8 mouse cellular contexts compared by ENCODE assay signal in the genomic region with DNA sequence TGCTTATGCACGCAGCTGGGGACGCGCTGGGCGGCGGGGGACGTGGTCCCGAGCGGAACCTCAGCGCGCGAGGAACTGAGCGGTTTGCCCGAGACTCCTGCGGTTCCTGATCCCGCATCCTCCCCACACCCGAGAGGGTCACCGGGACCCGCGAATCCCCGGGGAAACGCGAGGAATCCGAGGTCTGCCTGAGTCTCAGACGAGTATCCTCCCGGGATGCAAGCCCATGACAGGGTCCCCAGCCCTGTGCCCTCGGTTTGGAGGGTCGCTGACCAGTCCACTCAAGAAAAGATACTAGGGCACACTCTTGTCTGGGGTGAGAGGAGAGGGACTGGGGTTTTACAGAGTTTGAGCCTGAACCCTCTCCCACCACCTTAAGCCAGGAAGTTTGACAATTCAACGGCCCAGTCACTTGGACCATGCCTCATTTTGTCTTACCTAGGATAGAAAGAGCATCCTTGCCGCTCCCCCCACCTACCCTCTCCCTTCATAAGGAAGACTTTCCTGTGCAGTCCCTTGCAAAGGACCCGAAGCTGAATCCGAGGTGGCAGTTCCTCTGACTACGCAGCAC. TPM values are rescaled to one million over a fixed set of nuclear protein-coding genes. Genes with fewer than 3 reads are reported as not detected.
DNase-seq lines count a peak whose midpoint lies in the region; ATAC-seq and TF ChIP-seq lines count a peak whose summit lies in the region.

No protein-coding gene starts in this region.

- H3K9ac ChIP-seq in lung, embryonic 14.5 days = peak overlapping the region; percentile 59
- peak overlapping the region; percentile 52 for H3K9ac ChIP-seq in limb, embryonic 11.5 days (ENCODE audit: low read length)
- peak overlapping the region; percentile 88 for H3K9ac ChIP-seq in neural tube, embryonic 14.5 days (replicated peaks; ENCODE audit: low read depth, low read length)

- H3K36me3 ChIP-seq in lung, embryonic 14.5 days (ENCODE audit: insufficient read depth) = no peaks in the 10 kb centered on the region
- no peaks in the 10 kb centered on the region for H3K36me3 ChIP-seq in forebrain, embryonic 10.5 days (replicated peaks)
- no peaks in the 10 kb centered on the region for H3K36me3 ChIP-seq in limb, embryonic 11.5 days (ENCODE audit: control insufficient read depth, insufficient read depth, low read length)
- H3K36me3 ChIP-seq in neural tube, embryonic 14.5 days (ENCODE audit: control insufficient read depth, insufficient read depth, low read length) = no peaks in the 10 kb centered on the region

- H3K9me3 ChIP-seq in lung, embryonic 14.5 days (ENCODE audit: low read depth, low read length) = no peaks in the 10 kb centered on the region
- H3K9me3 ChIP-seq in forebrain, embryonic 10.5 days = no peaks in the 10 kb centered on the region
- H3K9me3 ChIP-seq in limb, embryonic 11.5 days (ENCODE audit: control insufficient read depth, low read length) = no peaks in the 10 kb centered on the region
- H3K9me3 ChIP-seq in neural tube, embryonic 14.5 days (ENCODE audit: control insufficient read depth, low read length) = no peaks in the 10 kb centered on the region

- no peak overlapping the region for H3K27ac ChIP-seq in lung, embryonic 14.5 days (ENCODE audit: low read depth)
- H3K27ac ChIP-seq in forebrain, embryonic 10.5 days = peak overlapping the region; percentile 76
- H3K27ac ChIP-seq in limb, embryonic 11.5 days (replicated peaks; ENCODE audit: low read depth, low read length) = no peak overlapping the region
- peak overlapping the region; percentile 52 for H3K27ac ChIP-seq in neural tube, embryonic 14.5 days (ENCODE audit: low read depth, low read length)

- H3K4me1 ChIP-seq in lung, embryonic 14.5 days (ENCODE audit: insufficient read depth) = no peaks in the 10 kb centered on the region; the same call in 1 of the 2 replicates
- H3K4me1 ChIP-seq in forebrain, embryonic 10.5 days = peaks cover 23% of the 10 kb centered on the region
- no peaks in the 10 kb centered on the region; the same call in 1 of the 2 replicates for H3K4me1 ChIP-seq in limb, embryonic 11.5 days (ENCODE audit: control insufficient read depth, insufficient read depth, low read length)
- 0 out of 2 replicates have a peak, but pooled peaks cover 4% of the 10 kb centered on the region for H3K4me1 ChIP-seq in neural tube, embryonic 14.5 days (ENCODE audit: control insufficient read depth, insufficient read depth, low read length)

- TF ChIP-seq CTCF in lung, embryonic 14.5 days (IDR thresholded peaks at IDR 0.05; ENCODE audit: low read depth) = no peak

- DNase-seq in lung, embryonic 14.5 days = no peak
- DNase-seq in lung, postnatal 10 days = no peak
- no peak for DNase-seq in forebrain, embryonic 10.5 days (ENCODE audit: extremely low spot score, low spot score)
- no peak for DNase-seq in limb, embryonic 11.5 days (ENCODE audit: low spot score)
- DNase-seq in c-Kit-positive CD71-positive TER-119-positive erythroid progenitor cells, embryonic 14.5 days (ENCODE audit: low spot score) = no peak
- DNase-seq in embryo, embryonic 11 days = no peak

- H3K4me2 ChIP-seq in lung, embryonic 14.5 days = peak overlapping the region; percentile 96
- peak overlapping the region; percentile 88 for H3K4me2 ChIP-seq in limb, embryonic 11.5 days (ENCODE audit: low read depth, severe bottlenecking)
- H3K4me2 ChIP-seq in neural tube, embryonic 14.5 days (ENCODE audit: low read depth, low read length) = peak overlapping the region; percentile 66

- peaks cover 45% of the 10 kb centered on the region for H3K27me3 ChIP-seq in lung, embryonic 14.5 days (ENCODE audit: insufficient read depth, low read length)
- peaks cover 60% of the 10 kb centered on the region for H3K27me3 ChIP-seq in forebrain, embryonic 10.5 days (ENCODE audit: poor library complexity, severe bottlenecking)
- peaks cover 40% of the 10 kb centered on the region for H3K27me3 ChIP-seq in limb, embryonic 11.5 days (ENCODE audit: control insufficient read depth, insufficient read depth, low read length)
- H3K27me3 ChIP-seq in neural tube, embryonic 14.5 days (ENCODE audit: control insufficient read depth, insufficient read depth, low read length) = peaks cover 8% of the 10 kb centered on the region

- peak; percentile 5; the same call in 1 of the 2 replicates for ATAC-seq in lung, embryonic 14.5 days (ENCODE audit: insufficient read depth)
- no peak for ATAC-seq in limb, embryonic 11.5 days (ENCODE audit: insufficient number of reproducible peaks, low FRiP score, low TSS enrichment, low read depth)
- no peak; the same call in none of the 2 replicates for ATAC-seq in neural tube, embryonic 14.5 days (ENCODE audit: low read depth)
- no peak for ATAC-seq in inflammation-experienced regulatory T-cells, adult 6 months

- WGBS in lung, embryonic 14.5 days = 6% methylated on average over 32 of the region's 32 CpGs
- WGBS in forebrain, embryonic 10.5 days = 4% methylated on average over 32 of the region's 32 CpGs
- WGBS in limb, embryonic 11.5 days = 5% methylated on average over 32 of the region's 32 CpGs
- 5% methylated on average over 32 of the region's 32 CpGs for WGBS in neural tube, embryonic 14.5 days

- peak overlapping the region; percentile 59 for H3K4me3 ChIP-seq in lung, embryonic 14.5 days (ENCODE audit: low read depth, low read length)
- peak overlapping the region; percentile 77 for H3K4me3 ChIP-seq in forebrain, embryonic 10.5 days
- peak overlapping the region; percentile 48 for H3K4me3 ChIP-seq in limb, embryonic 11.5 days (ENCODE audit: low read depth, low read length)
- peak overlapping the region; percentile 64 for H3K4me3 ChIP-seq in neural tube, embryonic 14.5 days (ENCODE audit: low read depth, low read length)

RNA-seq across cellular contexts. Expression of a gene that starts 0.9 kb away (rescaled TPM):
- 0.74 and 0.86 TPM in 2 replicates for polyA plus RNA-seq in lung, embryonic 14.5 days (2014; fragmentation: Nextera tagmentation; extraction: Ambion mirVana)
- polyA plus RNA-seq in forebrain, embryonic 10.5 days (2016; fragmentation: Nextera tagmentation; extraction: Ambion mirVana) = 0.09 TPM in 1 of 2 replicates, not detected in the other
- polyA plus RNA-seq in limb, embryonic 11.5 days (2014; fragmentation: Nextera tagmentation; extraction: Ambion mirVana) = 0.33 and 0.35 TPM in 2 replicates
- 10.2 and 13.5 TPM in 2 replicates for polyA plus RNA-seq in neural tube, embryonic 14.5 days (2014; fragmentation: Nextera tagmentation; extraction: Ambion mirVana)
- polyA plus RNA-seq in inflammation-experienced regulatory T-cells, adult 6 months (2017; shearing (Covaris generic)) = not detected

Comparison
In these comparisons a context has a peak if more than half of its experiments do, and no peak if none do; other contexts are left out.
1. H3K27ac ChIP-seq: peak in forebrain, embryonic 10.5 days (single experiment) and neural tube, embryonic 14.5 days (single experiment); none in lung, embryonic 14.5 days (single experiment) and limb, embryonic 11.5 days (single experiment).
2. Peak in every context shown above with its lines, with median percentiles within 50 percentile points of each other: H3K4me2 ChIP-seq, H3K4me3 ChIP-seq and H3K9ac ChIP-seq.